Mouse (Mus musculus) effector memory CD4-positive, alpha-beta T cell, adult 5 months (primary cell): ENCODE measurements around the gene March4. TPM values are rescaled to one million over a fixed set of nuclear protein-coding genes. Genes with fewer than 3 reads are reported as not detected.

Experiments
- polyA plus RNA-seq: library from polyadenylated mRNA; unstranded; fragments of 100-300 nt; shearing (Covaris generic); gene quantifications from one replicate; pipeline ENCODE4 v1.2.1, GENCODE M21; 2017

The March4 gene
- polyA plus RNA-seq: not detected

GRCm38 (mm10) chr1:72536611-72537351 is at the start of gene March4:
TSS of gene March4 (minus strand) at chr1:72536930.

GRCm38 (mm10) chr1:72582947-72583731 is 46.4 kb upstream of the March4 start, which contains the start of gene Smarcal1:
TSS of gene Smarcal1 (plus strand) at chr1:72583251.

Other genes with a start within 250 kb of the March4 start
- 25.5 TPM for gene Xrcc5, start 229.5 kb downstream of the March4 start, polyA plus RNA-seq
- 16.0 TPM for gene Smarcal1, start 46.3 kb upstream of the March4 start, polyA plus RNA-seq
- gene Ankar, start 163.6 kb upstream of the March4 start, polyA plus RNA-seq: not detected
- gene Rpl37a, start 174.4 kb upstream of the March4 start, polyA plus RNA-seq: 2,805 TPM